Mouse (Mus musculus): ENCODE measurements around the gene Wdr19.
"Not testable (repeated sequence)": the region's sequence is repeated elsewhere in the genome, so short reads cannot be mapped to it uniquely, and the experiment has no call there.

Gene Wdr19

DNA sequence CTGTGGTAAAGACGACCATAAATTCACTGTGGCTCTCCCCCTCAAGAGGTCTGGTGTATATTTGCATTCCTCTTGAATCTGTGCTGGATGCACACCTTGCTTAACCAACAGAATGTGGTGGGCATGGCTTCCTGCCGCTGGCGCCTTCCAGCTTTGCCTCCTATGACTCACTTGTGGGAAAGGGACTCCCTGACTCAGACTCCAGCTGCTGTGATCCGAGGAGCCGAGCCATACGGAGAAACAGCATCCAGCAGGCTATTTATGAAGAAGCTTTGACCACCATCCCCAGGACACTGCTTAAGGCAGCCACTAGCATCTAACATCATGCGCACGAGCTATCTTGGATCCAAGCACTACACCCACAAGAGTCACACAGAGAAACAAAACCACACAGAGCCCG lies 5.1 kb upstream of the Wdr19 start:
- no peak for DNase-seq (ENCODE audit: low spot score in 2 of 2)

- no peak for DNase-seq (ENCODE audit: low spot score in 2 of 2)
Measured at GRCm38 (mm10) chr5:65204726-65205125, 5.2 kb downstream of the Wdr19 start.

DNA sequence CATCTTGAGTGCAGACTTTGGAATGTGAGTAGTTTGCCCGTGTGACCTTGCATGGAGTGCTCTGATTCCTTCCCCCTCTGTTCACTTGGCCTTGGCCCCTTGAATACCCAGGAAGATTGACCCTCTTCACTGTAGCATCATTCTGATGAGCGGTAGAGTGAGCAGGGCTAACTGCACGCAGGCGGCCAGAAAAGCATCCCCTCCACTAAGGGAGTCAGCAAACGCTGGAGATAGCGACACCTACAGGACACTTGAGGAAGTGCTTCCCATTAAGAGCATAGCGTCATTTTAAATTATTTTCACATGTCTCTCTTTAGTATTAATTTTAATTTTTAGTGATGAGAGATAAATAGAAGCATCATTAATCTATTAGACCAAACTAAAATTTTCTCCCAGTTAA lies 13.8 kb downstream of the Wdr19 start:
- DNase-seq (ENCODE audit: low spot score in 2 of 2), result peak in 1 of 2 experiments; percentile 34

DNA sequence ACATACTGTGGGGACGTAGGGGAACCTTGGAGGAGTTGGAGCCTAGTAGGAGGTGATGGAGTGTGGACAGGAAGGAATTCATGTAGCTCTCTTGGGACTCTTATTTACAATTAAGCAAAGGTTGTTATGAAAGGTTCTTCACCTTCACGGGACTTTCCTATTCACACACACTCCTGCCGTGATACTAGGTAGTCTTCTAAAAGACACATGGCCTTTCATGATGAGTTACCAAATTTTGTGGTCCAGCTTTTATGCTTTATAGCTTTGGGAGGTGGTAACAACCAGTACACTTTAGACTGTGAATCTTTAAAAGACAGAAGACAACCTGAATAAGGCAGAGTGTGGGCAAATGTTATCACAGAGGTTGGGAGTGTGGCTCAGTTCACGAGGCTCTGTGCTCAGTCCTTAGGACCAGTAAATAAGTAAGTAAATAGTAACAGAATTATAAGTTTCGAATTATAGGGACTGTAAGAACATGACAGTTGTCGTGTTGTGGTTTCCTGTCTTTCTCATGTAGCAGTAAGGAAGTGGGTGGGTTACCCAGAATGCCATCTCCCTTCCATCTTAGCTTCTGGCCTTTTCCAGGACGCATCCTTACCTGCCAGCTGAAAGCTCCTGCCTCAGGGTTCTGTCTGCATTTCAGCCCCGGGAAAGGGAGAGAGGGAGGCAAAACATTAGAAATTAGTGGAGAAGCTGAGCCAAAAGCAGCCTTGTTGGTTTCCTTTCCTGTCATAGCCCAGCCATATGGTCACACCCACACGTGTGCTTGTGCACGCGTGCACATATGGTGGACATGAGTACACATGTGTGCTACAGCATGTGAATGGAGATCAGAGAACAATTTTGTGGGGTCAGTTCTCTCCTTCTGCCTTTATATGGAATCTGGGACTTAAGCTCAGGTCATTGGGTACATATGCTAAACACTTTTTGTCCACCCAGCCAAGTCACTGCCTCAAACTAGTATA lies 18.1 kb downstream of the Wdr19 start:
- no peak for DNase-seq (ENCODE audit: low spot score in 2 of 2)

DNA sequence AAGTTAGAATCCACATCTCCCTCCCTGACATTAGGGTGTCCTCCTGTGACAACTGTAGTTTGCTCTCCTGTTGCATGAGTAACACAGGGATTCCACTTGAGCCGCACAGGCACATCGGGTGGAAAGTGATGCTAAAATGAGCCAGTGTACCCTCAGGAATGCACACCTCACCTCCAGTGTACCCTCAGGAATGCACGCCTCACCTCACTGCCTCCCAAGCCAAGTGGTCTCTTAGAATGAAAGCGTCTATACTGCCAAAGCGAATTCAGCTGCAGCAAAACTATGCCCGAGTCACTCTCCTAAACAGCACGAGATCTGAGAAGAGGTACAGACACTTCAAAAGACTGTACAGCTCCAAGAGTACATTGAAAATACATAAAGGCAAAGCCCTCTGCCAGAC lies 21.5 kb downstream of the Wdr19 start:
- DNase-seq (ENCODE audit: low spot score in 2 of 2), result no peak

GRCm38 (mm10) chr5:65224056-65224455 lies 24.6 kb downstream of the Wdr19 start:
- DNase-seq (ENCODE audit: low spot score in 2 of 2), result no peak

DNA sequence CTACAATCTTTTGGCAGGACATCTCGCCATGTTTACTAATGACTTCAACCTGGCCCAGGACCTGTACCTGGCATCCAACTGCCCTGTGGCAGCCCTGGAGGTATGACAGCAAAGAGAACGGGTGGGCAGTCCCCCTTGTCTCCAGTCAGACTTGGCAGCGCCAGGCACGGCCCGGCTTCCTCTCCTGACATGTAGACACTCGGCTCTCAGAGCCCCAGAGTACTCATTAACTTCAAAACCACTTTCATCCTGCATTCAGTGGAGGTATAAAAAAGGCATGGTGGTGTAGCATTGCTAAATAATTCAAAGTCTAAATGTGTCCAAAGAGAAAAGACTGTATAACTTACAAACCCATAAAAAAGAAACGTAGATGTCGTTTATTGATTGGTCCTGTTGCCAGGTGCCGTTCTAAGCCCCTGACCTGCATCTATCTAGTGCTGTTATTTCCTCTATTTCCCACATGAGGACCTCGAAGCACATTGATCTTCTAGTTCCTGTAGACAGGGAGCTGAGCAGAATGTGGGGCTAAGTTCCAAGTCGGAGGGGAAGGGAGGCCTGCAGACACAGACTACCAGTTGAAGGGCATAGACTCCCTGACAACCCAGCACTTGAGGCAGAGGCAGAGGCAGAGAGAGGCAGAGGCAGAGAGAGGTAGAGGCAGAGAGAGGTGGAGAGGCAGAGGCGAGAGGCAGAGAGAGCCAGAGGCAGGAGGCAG lies 31.9 kb downstream of the Wdr19 start:
- no peak for DNase-seq (ENCODE audit: low spot score in 2 of 2)

DNA sequence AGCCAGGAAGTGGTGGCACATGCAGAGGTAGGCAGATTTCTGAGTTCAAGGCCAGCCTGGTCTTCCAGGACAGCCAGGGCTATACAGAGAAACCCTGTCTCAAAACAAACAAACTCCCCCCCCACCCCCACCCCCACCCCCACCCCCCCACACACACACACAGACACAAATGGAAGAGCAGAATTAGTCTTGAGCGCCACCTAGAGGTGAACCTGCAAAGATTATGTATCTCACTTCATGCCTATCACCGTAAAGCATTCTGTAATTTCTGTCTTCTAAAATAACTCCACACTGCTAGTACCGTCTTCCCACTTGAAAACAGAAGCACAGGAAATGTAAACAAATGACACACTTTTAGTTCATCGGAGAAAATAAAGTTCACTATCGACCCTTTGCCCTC lies 43.2 kb downstream of the Wdr19 start:
- DNase-seq (ENCODE audit: low spot score in 2 of 2), result peak in 1 of 2 experiments; percentile 33

DNA sequence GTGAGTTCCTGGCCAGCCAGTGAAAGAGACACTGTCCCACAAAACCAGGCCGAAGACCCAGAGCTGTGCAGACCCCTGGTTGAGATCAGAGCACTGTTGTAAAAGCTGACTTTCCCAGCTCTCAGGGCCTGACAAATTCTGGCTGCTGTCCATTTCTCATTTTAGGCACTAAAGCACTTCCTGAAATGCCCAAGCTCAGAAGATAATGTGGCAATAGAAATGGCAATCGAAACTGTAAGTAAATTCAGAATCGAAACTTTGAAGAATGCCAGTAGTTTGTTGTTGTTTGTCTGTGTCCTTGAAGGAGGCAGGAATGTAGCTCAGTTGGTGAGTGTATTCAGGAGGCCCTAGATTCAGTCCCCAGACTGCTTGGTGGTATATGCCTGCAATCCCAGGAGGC lies 47.8 kb downstream of the Wdr19 start:
- no peak for DNase-seq (ENCODE audit: low spot score in 2 of 2)

DNA sequence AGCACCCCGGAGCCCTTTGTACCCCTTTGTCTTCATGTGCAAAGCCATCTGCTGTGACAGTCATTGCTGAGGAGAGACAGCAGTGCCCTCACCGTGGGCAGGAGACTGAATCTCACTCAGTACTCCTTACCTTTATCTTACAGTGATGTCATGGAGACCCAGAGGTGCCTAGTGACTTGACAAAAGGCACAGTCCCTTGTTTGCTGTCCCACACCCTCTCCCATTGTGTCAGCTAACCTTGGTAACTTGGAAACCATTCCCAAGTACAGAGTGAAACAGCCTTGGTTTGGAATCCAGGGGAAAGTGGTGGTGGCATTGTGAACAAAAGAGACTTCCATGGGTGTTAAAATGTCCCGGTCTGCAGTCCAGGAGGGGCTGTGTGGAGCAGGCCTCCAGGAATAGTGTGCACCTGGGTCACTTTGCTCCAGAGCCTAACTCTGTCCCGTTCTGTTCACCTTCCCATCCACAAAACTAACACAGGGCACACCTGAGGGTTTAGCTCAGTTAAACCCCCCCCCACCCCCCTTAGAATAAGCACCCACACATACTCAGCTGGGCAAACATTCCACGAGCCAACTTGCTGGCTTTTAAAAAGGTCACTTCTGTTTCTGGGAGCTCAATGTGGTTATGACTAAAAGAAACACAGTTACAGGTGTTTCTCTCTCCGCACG lies 50.8 kb downstream of the Wdr19 start:
- DNase-seq (ENCODE audit: low spot score in 2 of 2), result no peak

- no peak for DNase-seq (ENCODE audit: low spot score in 2 of 2)
Measured at GRCm38 (mm10) chr5:65257910-65258505, 58.5 kb downstream of the Wdr19 start.

GRCm38 (mm10) chr5:65273966-65274365 lies 74.5 kb downstream of the Wdr19 start:
- DNase-seq (ENCODE audit: low spot score in 2 of 2), result no peak

DNA sequence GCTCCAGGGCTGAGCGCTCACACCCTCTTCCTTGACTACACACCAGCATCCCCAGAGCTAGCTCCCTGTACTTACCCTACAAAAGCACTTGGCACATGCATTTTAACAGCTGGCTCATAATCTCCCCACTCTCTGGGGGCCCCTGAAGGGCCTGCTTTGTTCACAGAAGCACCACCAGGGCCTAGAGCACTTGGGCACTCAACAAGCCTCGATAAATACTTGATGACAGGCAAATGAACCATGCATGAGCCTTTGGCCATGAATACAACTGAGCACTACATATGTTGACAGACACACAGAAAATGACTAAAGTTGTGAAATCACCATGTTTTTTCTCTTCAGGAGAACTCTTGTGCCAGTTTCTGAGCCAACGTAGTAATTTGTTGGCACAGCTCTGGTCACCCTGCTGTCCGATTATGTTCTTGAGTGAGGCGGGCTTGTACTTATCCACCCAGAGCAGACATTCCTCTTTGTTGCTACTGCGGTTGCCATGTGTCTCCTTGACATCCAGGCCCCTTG lies 79.7 kb downstream of the Wdr19 start:
- DNase-seq (ENCODE audit: low spot score in 2 of 2), result peak in 1 of 2 experiments; percentile 43

- DNase-seq (ENCODE audit: low spot score in 2 of 2), result no peak
Measured at GRCm38 (mm10) chr5:65281216-65281615, 81.7 kb downstream of the Wdr19 start.

DNA sequence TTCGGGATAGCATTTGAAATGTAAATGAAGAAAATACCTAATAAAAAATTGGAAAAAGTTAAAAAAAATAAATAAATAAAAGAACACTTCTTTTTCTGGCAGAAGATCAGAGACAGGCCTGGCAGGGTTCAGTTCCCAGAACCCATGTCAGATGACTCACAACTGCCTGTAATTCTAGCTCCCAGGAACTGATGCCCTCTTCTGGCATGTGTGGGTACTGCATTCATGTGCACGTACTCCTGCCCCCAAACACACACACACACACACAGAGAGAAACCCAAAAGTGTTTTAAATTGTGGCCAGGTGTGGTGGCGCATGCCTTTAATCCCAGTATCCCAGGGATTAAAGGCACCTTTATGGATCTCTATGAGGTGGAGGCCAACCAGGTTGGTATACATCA lies 84.7 kb downstream of the Wdr19 start:
- DNase-seq (ENCODE audit: low spot score in 2 of 2), result no peak

- DNase-seq (ENCODE audit: low spot score in 2 of 2), result no peak
Measured at GRCm38 (mm10) chr5:65287751-65288701, 88.5 kb downstream of the Wdr19 start.

- not testable (repeated sequence) for DNase-seq (ENCODE audit: low spot score in 2 of 2)
Measured at GRCm38 (mm10) chr5:65289009-65289408, 89.5 kb downstream of the Wdr19 start.

GRCm38 (mm10) chr5:65293627-65294026 lies 94.1 kb downstream of the Wdr19 start:
- DNase-seq (ENCODE audit: low spot score in 2 of 2), result no peak

GRCm38 (mm10) chr5:65294270-65294669 lies 94.8 kb downstream of the Wdr19 start:
- DNase-seq (ENCODE audit: low spot score in 2 of 2), result no peak

DNA sequence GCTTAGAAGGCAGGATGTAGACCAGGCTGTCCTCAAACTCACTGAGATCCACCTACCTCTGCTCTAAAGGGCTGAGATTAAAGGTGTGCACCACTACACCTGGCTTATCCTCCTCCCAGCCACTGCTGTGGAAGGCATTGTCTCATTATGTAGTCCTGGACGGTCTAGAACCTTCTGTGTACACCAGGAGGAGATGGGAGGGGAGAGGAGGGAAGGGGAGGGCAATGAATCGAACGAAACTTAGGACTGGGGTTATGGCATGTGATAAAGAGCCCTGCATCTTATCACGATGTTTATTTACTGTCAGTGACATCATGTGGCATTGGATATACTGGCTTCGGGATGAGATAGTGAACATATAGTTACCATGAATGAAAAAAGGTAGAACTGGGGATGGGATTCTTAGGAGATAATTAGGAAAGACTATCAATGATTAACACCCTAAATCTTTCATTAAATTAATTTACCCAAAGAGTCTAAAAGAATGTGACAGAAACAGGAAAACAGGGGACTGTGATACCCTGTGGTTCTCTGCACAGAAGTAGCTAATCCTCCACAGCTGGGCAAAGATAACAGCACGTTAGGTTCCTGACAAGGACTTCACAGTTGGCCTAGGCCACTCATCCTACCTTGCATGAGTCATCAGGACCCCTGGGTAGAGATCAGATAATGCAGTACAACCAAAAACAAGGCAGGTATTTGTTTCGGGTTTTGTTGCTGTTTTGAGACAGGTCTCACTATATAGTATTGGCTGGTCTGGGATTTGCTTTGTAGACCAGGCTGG lies 98.9 kb downstream of the Wdr19 start:
- no peak for DNase-seq (ENCODE audit: low spot score in 2 of 2)
